Mouse (Mus musculus): ENCODE measurements around the gene Sdhb. TPM values are rescaled to one million over a fixed set of nuclear protein-coding genes. Genes with fewer than 3 reads are reported as not detected.

The Sdhb gene
- polyA plus RNA-seq, 1 experiment from 2014 or later: 488 TPM

DNA sequence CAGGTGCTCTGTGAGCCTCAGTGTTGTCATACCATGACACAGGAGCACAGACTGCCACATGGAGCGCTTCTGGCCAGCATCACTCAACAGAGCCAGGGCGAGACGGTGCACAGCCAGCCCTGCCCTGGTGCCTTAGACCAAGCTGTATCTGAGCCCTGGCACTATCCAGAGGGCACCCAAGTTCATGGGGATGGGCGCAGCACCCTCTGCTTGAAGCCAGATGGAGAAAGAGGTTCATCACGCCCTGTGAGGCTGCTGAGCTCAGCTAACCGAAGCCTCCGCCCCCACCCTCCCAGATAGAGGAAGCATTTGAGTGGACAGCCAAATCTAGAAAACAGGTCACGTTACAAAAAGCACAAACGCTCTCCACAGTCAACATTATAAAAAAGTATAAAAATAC, 55.3 kb downstream of the Sdhb start:
- Histone ChIP-seq H3K4me3 (ENCODE audit: low read depth, low read length) (no peak overlapping the region), H3K9ac (ENCODE audit: low read length) (no peak overlapping the region), H3K4me1 (replicated peaks; ENCODE audit: control insufficient read depth, insufficient read depth, low read length) (peaks cover 24% of the 10 kb centered on the region), H3K27ac (ENCODE audit: low read depth) (no peak overlapping the region), H3K9me3 (ENCODE audit: control insufficient read depth, low read length) (no peaks in the 10 kb centered on the region), H3K27me3 (replicated peaks; ENCODE audit: control insufficient read depth, insufficient read depth, low read length) (no peaks in the 10 kb centered on the region), H3K4me2 (ENCODE audit: low read length) (no peak overlapping the region), H3K36me3 (ENCODE audit: control insufficient read depth, insufficient read depth, low read length) (peaks cover 46% of the 10 kb centered on the region)
- DNase-seq (ENCODE audit: low spot score) (no peak), ATAC-seq (replicated peaks; ENCODE audit: low FRiP score, low TSS enrichment, low read depth) (no peak)
- 75% methylated on average over 9 of the region's 9 CpGs for WGBS

DNA sequence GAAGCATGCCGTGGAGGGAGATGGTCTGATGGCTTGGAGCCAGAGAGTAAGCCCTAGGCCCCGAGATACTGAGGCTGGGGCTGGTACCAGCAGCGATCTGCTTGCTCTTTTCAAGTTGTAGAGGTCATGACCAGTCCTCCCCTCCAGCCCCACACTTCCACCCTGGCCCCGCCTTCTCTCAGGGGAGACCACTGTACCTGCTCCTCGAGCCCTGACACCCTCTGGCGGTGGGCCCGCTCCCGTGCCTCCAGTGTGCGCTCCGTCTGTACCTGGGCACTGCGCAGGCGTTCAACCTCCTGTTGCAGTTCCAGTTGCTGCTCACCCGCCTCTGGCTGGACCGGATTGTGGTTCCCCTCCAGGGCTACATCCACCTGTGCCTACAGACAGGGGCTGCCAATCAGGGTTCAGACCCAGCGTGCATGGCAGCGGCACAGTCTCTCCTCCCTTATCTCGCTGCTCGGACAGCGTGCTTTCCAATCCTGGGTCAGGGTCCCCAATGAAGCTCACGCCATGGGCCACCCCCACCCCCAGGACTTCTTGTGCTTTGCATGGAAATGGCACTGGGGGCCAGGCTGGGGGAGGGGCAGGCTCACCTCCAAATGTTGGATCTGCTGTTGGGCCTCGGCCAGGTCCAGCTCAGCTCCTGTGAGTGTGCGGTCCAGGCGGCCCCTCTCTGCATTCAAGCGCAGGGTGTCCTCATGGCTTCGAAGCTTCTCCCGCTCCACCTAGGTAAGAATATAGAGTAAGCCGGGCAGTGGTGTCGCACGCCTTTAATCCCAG, 56.8 kb downstream of the Sdhb start:
- DNase-seq (ENCODE audit: low spot score): no peak
- no peaks in the 10 kb centered on the region for H3K9me3 ChIP-seq (ENCODE audit: control insufficient read depth, low read length)
- H3K9ac ChIP-seq (ENCODE audit: low read length): no peak overlapping the region
- WGBS: 80% methylated on average over 29 of the region's 29 CpGs
- H3K4me1 ChIP-seq (replicated peaks; ENCODE audit: control insufficient read depth, insufficient read depth, low read length): peaks cover 26% of the 10 kb centered on the region
- H3K4me2 ChIP-seq (ENCODE audit: low read length): no peak overlapping the region
- ATAC-seq (replicated peaks; ENCODE audit: low FRiP score, low TSS enrichment, low read depth): no peak
- H3K4me3 ChIP-seq (ENCODE audit: low read depth, low read length): no peak overlapping the region
- no peaks in the 10 kb centered on the region for H3K27me3 ChIP-seq (replicated peaks; ENCODE audit: control insufficient read depth, insufficient read depth, low read length)
- peaks cover 45% of the 10 kb centered on the region for H3K36me3 ChIP-seq (ENCODE audit: control insufficient read depth, insufficient read depth, low read length)
- H3K27ac ChIP-seq (ENCODE audit: low read depth): no peak overlapping the region

DNA sequence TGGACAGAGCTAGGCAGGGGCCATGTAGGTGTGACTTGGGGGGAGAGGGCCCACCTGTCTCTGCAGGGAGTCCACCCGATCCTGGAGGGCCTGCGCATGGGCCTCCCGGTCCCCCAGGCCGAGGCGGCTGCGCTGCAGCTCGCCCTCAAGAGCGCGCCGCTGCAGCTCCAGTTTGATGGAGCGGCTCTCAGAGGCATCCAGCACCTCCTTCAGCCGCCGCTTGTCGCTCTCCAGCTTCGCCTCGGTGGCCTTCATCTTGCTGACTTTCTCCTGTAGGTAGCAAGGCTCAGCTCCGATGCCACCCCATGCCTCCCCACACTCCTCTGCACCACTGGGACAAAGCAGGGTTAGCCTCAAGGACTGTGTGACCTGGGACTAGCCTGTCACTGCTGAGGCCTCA, 59.2 kb downstream of the Sdhb start:
- Histone ChIP-seq H3K36me3 (ENCODE audit: control insufficient read depth, insufficient read depth, low read length) (peaks cover 25% of the 10 kb centered on the region), H3K4me2 (ENCODE audit: low read length) (peak overlapping the region; percentile 36), H3K9ac (ENCODE audit: low read length) (0 out of 2 replicates have a peak overlapping the region, but pooled peaks have one; percentile 1), H3K4me3 (ENCODE audit: low read depth, low read length) (no peak overlapping the region), H3K9me3 (ENCODE audit: control insufficient read depth, low read length) (no peaks in the 10 kb centered on the region), H3K27me3 (replicated peaks; ENCODE audit: control insufficient read depth, insufficient read depth, low read length) (no peaks in the 10 kb centered on the region), H3K27ac (ENCODE audit: low read depth) (peak overlapping the region; percentile 92), H3K4me1 (replicated peaks; ENCODE audit: control insufficient read depth, insufficient read depth, low read length) (peaks cover 26% of the 10 kb centered on the region)
- 72% methylated on average over 17 of the region's 17 CpGs for WGBS
- DNase-seq (ENCODE audit: low spot score) (no peak), ATAC-seq (replicated peaks; ENCODE audit: low FRiP score, low TSS enrichment, low read depth) (no peak)

DNA sequence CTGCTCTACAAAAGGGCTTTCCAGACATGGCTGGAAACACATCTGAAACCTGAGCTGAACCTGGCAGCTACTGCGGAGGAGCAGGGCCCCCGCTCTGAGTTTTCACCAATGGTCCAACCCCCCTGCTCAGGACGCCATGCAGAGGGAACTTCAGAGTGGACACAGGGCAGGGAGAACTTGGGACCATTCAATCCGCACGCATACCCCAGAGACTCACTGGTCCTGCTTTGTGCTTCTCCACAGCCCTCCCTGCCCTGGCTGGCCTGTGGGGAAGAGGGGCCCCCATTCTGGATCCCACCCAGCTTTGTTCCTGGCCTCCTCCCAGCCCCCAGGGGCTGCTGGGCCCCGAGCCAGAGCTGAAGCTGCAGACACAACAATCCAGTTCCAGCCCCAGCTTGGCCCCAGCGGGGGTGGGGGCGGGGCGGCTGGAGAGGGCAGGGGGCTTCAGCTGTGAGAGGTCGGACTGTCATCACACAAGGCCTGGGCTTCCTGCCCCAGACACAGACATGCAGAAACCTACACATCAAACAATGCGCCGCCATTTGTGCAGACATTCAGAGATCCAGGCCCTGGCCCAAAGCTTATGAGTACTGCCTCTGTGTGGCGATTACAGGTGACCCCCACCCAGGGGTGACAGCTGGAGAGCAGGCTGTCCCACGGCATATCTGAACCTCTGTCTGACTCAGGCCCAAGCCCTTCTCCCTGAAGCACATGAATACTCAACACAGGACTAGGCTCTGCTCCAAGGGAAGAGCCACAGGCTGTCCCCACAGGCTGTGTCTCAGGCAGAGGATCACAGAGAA, 60.0 kb downstream of the Sdhb start:
- DNase-seq (ENCODE audit: low spot score) (peak; percentile 92), ATAC-seq (replicated peaks; ENCODE audit: low FRiP score, low TSS enrichment, low read depth) (peak; percentile 69)
- Histone ChIP-seq H3K9ac (ENCODE audit: low read length) (peak overlapping the region; percentile 32; the same call in 1 of the 2 replicates), H3K4me2 (ENCODE audit: low read length) (peak overlapping the region; percentile 36), H3K27ac (ENCODE audit: low read depth) (peak overlapping the region; percentile 92), H3K36me3 (ENCODE audit: control insufficient read depth, insufficient read depth, low read length) (peaks cover 17% of the 10 kb centered on the region), H3K27me3 (replicated peaks; ENCODE audit: control insufficient read depth, insufficient read depth, low read length) (no peaks in the 10 kb centered on the region), H3K4me3 (ENCODE audit: low read depth, low read length) (no peak overlapping the region), H3K4me1 (replicated peaks; ENCODE audit: control insufficient read depth, insufficient read depth, low read length) (peaks cover 26% of the 10 kb centered on the region), H3K9me3 (ENCODE audit: control insufficient read depth, low read length) (no peaks in the 10 kb centered on the region)
- WGBS: 18% methylated on average over 14 of the region's 14 CpGs

GRCm38 (mm10) chr4:141021614-141021929, 60.6 kb downstream of the Sdhb start:
- H3K4me2 ChIP-seq (ENCODE audit: low read length): no peak overlapping the region

DNA sequence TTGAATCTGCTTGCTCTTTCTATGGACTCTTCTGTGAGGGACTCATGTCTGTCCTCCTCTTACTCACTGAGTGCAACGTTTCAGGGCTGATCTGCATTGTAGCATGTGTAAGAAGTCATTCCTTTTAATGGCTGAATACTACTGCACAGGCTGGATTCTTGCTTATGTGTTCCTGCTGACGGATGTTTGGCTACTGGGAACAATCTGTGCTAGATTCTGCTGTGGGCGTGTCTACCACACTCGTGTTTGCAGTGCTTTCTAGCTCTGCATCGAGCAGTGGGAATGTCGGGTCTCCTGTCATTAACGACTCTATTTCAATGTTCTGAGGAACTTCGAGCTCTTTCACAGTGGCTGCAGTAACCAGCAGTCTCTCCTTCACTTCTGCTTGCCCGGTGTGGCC, 63.0 kb downstream of the Sdhb start:
- Histone ChIP-seq H3K4me1 (replicated peaks; ENCODE audit: control insufficient read depth, insufficient read depth, low read length) (peaks cover 26% of the 10 kb centered on the region), H3K27ac (ENCODE audit: low read depth) (no peak overlapping the region), H3K9ac (ENCODE audit: low read length) (no peak overlapping the region), H3K9me3 (ENCODE audit: control insufficient read depth, low read length) (no peaks in the 10 kb centered on the region), H3K36me3 (ENCODE audit: control insufficient read depth, insufficient read depth, low read length) (peaks cover 15% of the 10 kb centered on the region; the same call in 1 of the 2 replicates), H3K4me2 (ENCODE audit: low read length) (no peak overlapping the region), H3K27me3 (replicated peaks; ENCODE audit: control insufficient read depth, insufficient read depth, low read length) (no peaks in the 10 kb centered on the region), H3K4me3 (ENCODE audit: low read depth, low read length) (no peak overlapping the region)
- ATAC-seq (replicated peaks; ENCODE audit: low FRiP score, low TSS enrichment, low read depth): no peak
- WGBS: 65% methylated on average over 9 of the region's 9 CpGs
- no peak for DNase-seq (ENCODE audit: low spot score)

More at GRCm38 (mm10) chr4:141021614-141021929, 60.6 kb downstream of the Sdhb start:
- DNase-seq (ENCODE audit: low spot score) (no peak), ATAC-seq (replicated peaks; ENCODE audit: low FRiP score, low TSS enrichment, low read depth) (no peak)
- Histone ChIP-seq H3K9me3 (ENCODE audit: control insufficient read depth, low read length) (no peaks in the 10 kb centered on the region), H3K9ac (ENCODE audit: low read length) (no peak overlapping the region), H3K4me1 (replicated peaks; ENCODE audit: control insufficient read depth, insufficient read depth, low read length) (peaks cover 26% of the 10 kb centered on the region), H3K4me3 (ENCODE audit: low read depth, low read length) (no peak overlapping the region), H3K36me3 (ENCODE audit: control insufficient read depth, insufficient read depth, low read length) (peaks cover 12% of the 10 kb centered on the region; the same call in 1 of the 2 replicates), H3K27ac (ENCODE audit: low read depth) (peak overlapping the region; percentile 92), H3K27me3 (replicated peaks; ENCODE audit: control insufficient read depth, insufficient read depth, low read length) (no peaks in the 10 kb centered on the region)
- WGBS: 55% methylated on average over 11 of the region's 11 CpGs

GRCm38 (mm10) chr4:141024992-141025391, 64.0 kb downstream of the Sdhb start:
- 83% methylated on average over 27 of the region's 27 CpGs for WGBS
- no peak for ATAC-seq (replicated peaks; ENCODE audit: low FRiP score, low TSS enrichment, low read depth)
- Histone ChIP-seq H3K9ac (ENCODE audit: low read length) (no peak overlapping the region), H3K4me2 (ENCODE audit: low read length) (no peak overlapping the region), H3K36me3 (ENCODE audit: control insufficient read depth, insufficient read depth, low read length) (0 out of 2 replicates have a peak, but pooled peaks cover 23% of the 10 kb centered on the region), H3K4me1 (replicated peaks; ENCODE audit: control insufficient read depth, insufficient read depth, low read length) (peaks cover 23% of the 10 kb centered on the region), H3K27me3 (replicated peaks; ENCODE audit: control insufficient read depth, insufficient read depth, low read length) (no peaks in the 10 kb centered on the region), H3K9me3 (ENCODE audit: control insufficient read depth, low read length) (no peaks in the 10 kb centered on the region), H3K27ac (ENCODE audit: low read depth) (no peak overlapping the region), H3K4me3 (ENCODE audit: low read depth, low read length) (no peak overlapping the region)
- DNase-seq (ENCODE audit: low spot score): no peak
